Mouse (Mus musculus) embryonic facial prominence, embryonic 10.5 days (tissue): Measurements from ENCODE around the gene Pxdn. TPM values are rescaled to one million over a fixed set of nuclear protein-coding genes. Genes with fewer than 3 reads are reported as not detected.

Experiments
- DNase-seq: peaks from one replicate; pipeline ENCODE4 v3.0.0-alpha.2; 2017; ENCODE audit warnings: low spot score
- H3K27ac ChIP-seq: fragments of 300-500 bp; sonication (generic); replicated peaks from 2 replicates; pipeline ENCODE4 v1.5.1; 2016; ENCODE audit warnings: mild to moderate bottlenecking
- H3K27me3 ChIP-seq: fragments of 300-500 bp; sonication (generic); replicated peaks from 2 replicates; pipeline ENCODE4 v1.6.1; 2016; ENCODE audit warnings: low read depth, mild to moderate bottlenecking; ENCODE audit not compliant: poor library complexity, severe bottlenecking
- H3K36me3 ChIP-seq: fragments of 300-500 bp; sonication (generic); replicated peaks from 2 replicates; pipeline ENCODE4 v1.6.1; 2016; ENCODE audit warnings: mild to moderate bottlenecking, moderate library complexity
- H3K4me1 ChIP-seq: fragments of 300-500 bp; sonication (generic); 2 replicates; pipeline ENCODE4 v1.6.1; 2016
- H3K4me3 ChIP-seq: fragments of 300-500 bp; sonication (generic); 2 replicates; pipeline ENCODE4 v1.5.1; 2016; ENCODE audit warnings: mild to moderate bottlenecking, moderate library complexity
- H3K9me3 ChIP-seq: fragments of 300-500 bp; sonication (generic); 2 replicates; pipeline ENCODE4 v1.6.1; 2016; ENCODE audit warnings: mild to moderate bottlenecking
- WGBS: fragments of 180-500 bp; shearing (Covaris S2); methylation state at CpG from one replicate; pipeline ENCODE4 v1.1.7; 2016; 5-methylcytosine and 5-hydroxymethylcytosine counted together
- polyA plus RNA-seq: library from polyadenylated mRNA; unstranded; fragments of >200 nt; fragmentation: Nextera tagmentation; extraction: Ambion mirVana; gene quantifications from 2 replicates; pipeline ENCODE4 v1.2.1, GENCODE M21; 2016

Pxdn gene
- polyA plus RNA-seq, 1 experiment from 2014 or later, result 113 TPM

GRCm38 (mm10) chr12:30004365-30004723, 66.9 kb downstream of the Pxdn start:
- Histone ChIP-seq H3K9me3 (no peaks in the 10 kb centered on the region), H3K27ac (no peak overlapping the region), H3K4me3 (no peak overlapping the region), H3K27me3 (no peaks in the 10 kb centered on the region), H3K36me3 (peaks cover 98% of the 10 kb centered on the region), H3K4me1 (no peaks in the 10 kb centered on the region)
- no peak for DNase-seq
- WGBS, result 90% methylated on average over 5 of the region's 5 CpGs

DNA sequence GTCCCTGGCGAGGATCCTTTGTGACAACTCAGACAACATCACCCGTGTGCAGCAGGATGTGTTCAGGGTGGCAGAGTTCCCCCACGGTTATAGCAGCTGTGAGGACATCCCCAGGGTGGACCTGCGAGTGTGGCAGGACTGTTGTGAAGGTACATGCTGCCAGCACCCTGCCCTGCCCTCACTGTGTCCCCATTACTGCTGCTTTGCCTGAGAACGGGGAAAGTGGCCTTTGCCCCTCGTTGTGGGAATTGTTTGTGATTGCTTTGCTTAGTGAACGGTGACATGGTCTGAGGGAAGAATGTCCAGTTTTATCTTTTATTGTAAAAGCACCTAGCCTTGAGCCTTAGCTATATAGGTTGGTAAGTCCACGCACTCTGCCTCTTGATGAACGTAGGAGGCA, 69.2 kb downstream of the Pxdn start:
- peaks cover 98% of the 10 kb centered on the region for H3K36me3 ChIP-seq
- H3K9me3 ChIP-seq, result no peaks in the 10 kb centered on the region
- no peak overlapping the region for H3K4me3 ChIP-seq
- 83% methylated on average over 9 of the region's 9 CpGs for WGBS
- no peaks in the 10 kb centered on the region for H3K27me3 ChIP-seq
- no peak for DNase-seq
- H3K4me1 ChIP-seq, result no peaks in the 10 kb centered on the region
- no peak overlapping the region for H3K27ac ChIP-seq

DNA sequence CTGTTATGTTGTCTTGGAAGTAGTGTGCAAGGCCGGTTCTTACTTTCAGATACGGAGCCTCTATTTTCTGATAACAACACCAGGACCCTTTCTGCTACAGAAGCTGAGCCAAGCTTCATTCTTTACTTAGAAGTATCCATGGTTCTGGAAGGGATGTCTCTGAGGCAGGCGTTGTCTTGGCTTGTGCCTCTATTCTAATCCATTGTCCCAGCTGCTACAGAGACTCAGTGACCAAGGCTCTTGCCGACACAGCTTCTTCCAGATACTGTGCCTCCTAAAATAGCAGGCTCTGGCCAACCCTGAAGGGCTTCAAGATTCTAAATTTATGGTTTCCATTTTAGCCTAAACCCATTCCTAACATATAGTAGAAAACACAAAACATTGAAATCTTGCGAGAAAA, 71.3 kb downstream of the Pxdn start:
- no peak overlapping the region for H3K27ac ChIP-seq
- H3K4me3 ChIP-seq, result no peak overlapping the region
- DNase-seq, result no peak
- 93% methylated on average over 5 of the region's 5 CpGs for WGBS
- no peaks in the 10 kb centered on the region for H3K4me1 ChIP-seq
- no peaks in the 10 kb centered on the region for H3K9me3 ChIP-seq
- H3K36me3 ChIP-seq, result peaks cover 98% of the 10 kb centered on the region
- no peaks in the 10 kb centered on the region for H3K27me3 ChIP-seq

GRCm38 (mm10) chr12:30015501-30015900, 78.1 kb downstream of the Pxdn start:
- Histone ChIP-seq H3K27ac (no peak overlapping the region), H3K36me3 (peaks cover 93% of the 10 kb centered on the region), H3K4me1 (no peaks in the 10 kb centered on the region), H3K4me3 (no peak overlapping the region), H3K27me3 (no peaks in the 10 kb centered on the region), H3K9me3 (no peaks in the 10 kb centered on the region)
- whole genome bisulfite sequencing, result 91% methylated on average over 9 of the region's 9 CpGs
- no peak for DNase-seq

DNA sequence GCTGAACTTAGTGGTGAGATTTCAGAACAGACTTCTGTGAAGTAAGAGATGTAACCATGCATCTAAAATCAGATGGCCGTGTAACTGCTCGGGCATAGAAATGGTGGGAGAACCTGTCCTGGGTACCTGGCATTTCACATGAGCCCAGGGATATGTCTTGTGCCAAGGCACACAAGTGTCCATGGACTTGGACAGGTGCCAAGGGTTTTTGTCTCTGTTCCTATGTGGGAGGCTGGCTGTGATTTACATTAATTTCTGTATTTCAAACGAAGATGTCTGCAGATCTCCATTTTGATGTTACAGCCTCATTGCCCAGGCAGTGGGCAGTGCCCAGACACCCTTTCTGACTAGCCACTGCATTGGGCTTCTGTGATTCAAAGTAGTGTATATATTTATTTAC, 79.7 kb downstream of the Pxdn start:
- H3K27ac ChIP-seq, result no peak overlapping the region
- no peaks in the 10 kb centered on the region for H3K27me3 ChIP-seq
- WGBS, result 95% methylated on average over 3 of the region's 3 CpGs
- no peak overlapping the region for H3K4me3 ChIP-seq
- DNase-seq, result no peak
- H3K4me1 ChIP-seq, result no peaks in the 10 kb centered on the region
- H3K36me3 ChIP-seq, result peaks cover 86% of the 10 kb centered on the region
- H3K9me3 ChIP-seq, result no peaks in the 10 kb centered on the region

- H3K36me3 ChIP-seq, result peaks cover 60% of the 10 kb centered on the region
- H3K27me3 ChIP-seq, result no peaks in the 10 kb centered on the region
- 0 out of 2 replicates have a peak, but pooled peaks cover 2% of the 10 kb centered on the region for H3K4me1 ChIP-seq
- no peak for DNase-seq
- no peak overlapping the region for H3K27ac ChIP-seq
- no peaks in the 10 kb centered on the region for H3K9me3 ChIP-seq
- no peak overlapping the region for H3K4me3 ChIP-seq
Measured at GRCm38 (mm10) chr12:30020447-30020846, 83.0 kb downstream of the Pxdn start.

DNA sequence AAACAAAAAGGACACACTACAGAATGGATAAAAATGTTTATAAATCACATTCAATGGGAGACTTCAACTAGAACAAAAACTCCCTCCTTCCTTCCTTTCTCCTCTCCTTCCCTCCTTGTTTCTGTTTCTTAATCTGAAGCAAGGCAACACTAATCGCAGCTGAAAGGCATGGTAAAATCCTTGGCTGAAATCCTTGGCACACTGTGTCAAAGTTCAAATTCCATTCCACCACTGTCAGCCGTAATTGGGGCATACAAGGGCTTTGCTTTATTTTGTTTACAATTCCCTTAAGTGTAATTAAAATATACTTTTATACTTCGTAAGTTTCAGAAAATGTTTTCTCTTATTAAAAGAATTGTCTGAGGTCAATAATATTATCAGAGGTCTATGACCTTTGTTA, 86.1 kb downstream of the Pxdn start:
- no peak for DNase-seq
- Histone ChIP-seq H3K27ac (no peak overlapping the region), H3K4me3 (no peak overlapping the region), H3K4me1 (peaks cover 11% of the 10 kb centered on the region), H3K27me3 (no peaks in the 10 kb centered on the region), H3K9me3 (no peaks in the 10 kb centered on the region), H3K36me3 (peaks cover 29% of the 10 kb centered on the region)
- WGBS, result 22% methylated on average over 3 of the region's 3 CpGs

DNA sequence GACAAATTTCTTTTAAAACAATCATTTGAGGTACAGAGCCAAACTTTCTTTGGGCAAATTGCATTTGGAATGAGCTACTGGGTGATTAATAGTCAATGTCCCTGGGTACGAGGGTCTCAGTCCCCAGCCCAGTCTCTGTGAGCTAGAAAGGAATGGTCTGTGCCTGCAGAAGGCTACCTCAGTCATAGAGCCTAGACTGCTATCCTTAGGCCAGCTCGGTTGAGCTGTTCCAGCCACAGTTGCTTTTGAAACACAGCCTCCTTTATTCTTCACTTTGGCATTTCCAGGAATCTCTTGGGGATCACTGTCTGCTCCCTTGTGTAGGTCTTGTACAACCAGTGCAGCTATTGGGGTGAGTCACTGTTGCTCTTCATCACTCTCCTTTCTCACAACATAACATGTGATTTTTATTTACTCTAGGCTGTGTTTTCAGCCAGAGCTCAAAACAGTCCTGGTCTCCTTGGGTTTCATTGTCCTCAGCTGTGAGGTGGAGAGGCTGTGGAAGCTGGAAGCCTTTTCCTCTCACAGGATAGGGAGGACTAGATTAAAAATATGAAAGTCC, 86.9 kb downstream of the Pxdn start:
- WGBS, result 47% methylated on average over 2 of the region's 2 CpGs

DNA sequence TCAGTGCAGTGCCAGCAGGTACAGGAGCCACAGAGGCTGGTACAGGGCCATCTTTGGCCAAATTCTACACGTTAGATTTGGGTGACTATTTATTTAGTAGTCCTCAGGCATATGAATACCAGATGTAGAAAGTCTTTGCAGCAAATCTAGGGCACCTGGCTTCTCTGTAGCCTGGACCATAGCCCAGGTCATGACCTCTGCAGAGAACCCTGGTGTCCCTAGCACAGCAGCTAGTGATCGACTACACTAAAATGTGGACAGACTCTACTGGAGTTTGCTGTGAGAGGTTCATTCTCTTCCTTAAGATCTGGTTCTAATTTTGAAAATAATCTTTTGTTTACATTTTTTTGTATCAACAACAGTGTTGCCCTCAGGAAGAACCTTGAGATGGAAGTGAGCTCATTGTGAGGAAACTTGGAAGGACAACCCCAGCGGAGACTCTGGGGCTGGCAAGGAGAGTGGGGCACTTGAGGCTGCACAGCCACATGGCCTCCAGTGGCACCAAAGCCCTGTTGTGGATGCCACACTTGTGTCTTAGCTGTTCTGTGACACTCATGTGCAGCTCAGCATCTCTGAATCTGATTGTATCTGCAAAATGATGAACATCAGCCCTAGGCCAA, 90.4 kb downstream of the Pxdn start:
- no peak for DNase-seq
- Histone ChIP-seq H3K36me3 (no peaks in the 10 kb centered on the region; the same call in 1 of the 2 replicates), H3K9me3 (no peaks in the 10 kb centered on the region), H3K27ac (no peak overlapping the region), H3K4me3 (no peak overlapping the region), H3K27me3 (no peaks in the 10 kb centered on the region), H3K4me1 (peaks cover 22% of the 10 kb centered on the region)
- 51% methylated on average over 3 of the region's 3 CpGs for WGBS

More for the DNA sequence above, 86.9 kb downstream of the Pxdn start:
- Histone ChIP-seq H3K27me3 (no peaks in the 10 kb centered on the region), H3K4me1 (peaks cover 20% of the 10 kb centered on the region), H3K4me3 (no peak overlapping the region), H3K27ac (no peak overlapping the region), H3K9me3 (no peaks in the 10 kb centered on the region), H3K36me3 (peaks cover 21% of the 10 kb centered on the region)
- no peak for DNase-seq

DNA sequence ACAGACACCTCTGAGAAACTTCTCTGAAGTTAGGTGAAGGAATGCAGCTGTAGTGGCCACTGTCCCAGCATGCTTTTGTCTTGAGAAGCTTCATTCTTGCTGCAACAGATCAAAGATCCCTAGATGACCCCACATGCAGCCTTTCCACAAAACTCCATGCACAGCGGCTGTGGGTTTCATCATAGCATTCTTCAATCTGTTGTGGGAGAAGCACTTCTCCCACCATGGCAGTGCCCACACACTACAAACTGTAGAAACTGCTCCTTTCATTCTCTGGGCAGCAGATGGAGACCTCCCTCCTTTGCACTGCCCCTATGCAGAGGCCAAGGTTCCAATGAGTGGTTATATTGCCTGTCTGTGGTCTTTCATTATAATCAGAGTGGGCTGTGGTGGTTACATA, 91.7 kb downstream of the Pxdn start:
- 91% methylated on average over 1 of the region's 1 CpGs for WGBS
- no peaks in the 10 kb centered on the region for H3K36me3 ChIP-seq
- no peak overlapping the region for H3K4me3 ChIP-seq
- no peak for DNase-seq
- no peak overlapping the region for H3K27ac ChIP-seq
- no peaks in the 10 kb centered on the region for H3K9me3 ChIP-seq
- H3K27me3 ChIP-seq, result no peaks in the 10 kb centered on the region
- peaks cover 19% of the 10 kb centered on the region for H3K4me1 ChIP-seq

DNA sequence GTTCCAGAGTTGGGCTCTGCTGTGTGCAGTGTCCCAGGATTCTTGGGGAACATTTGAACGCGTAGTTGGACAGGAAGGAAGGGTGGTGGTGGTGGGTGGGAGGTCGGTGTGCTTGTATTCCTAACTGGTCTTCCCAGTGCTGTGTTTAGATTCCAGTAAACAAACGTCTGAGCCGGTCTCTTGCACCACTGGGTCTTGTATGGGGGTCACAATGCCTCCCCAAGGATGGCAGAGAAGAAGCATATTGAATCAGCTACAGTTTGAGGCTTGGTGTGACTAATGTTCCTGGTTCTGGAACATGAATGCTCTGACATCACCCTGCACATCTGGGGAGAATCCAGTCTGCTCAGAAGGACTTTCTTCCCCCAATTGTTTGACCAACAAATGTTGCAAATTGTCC, 93.2 kb downstream of the Pxdn start:
- Histone ChIP-seq H3K4me1 (peaks cover 19% of the 10 kb centered on the region), H3K9me3 (no peaks in the 10 kb centered on the region), H3K27ac (no peak overlapping the region), H3K27me3 (no peaks in the 10 kb centered on the region), H3K36me3 (no peaks in the 10 kb centered on the region), H3K4me3 (no peak overlapping the region)
- no peak for DNase-seq
- WGBS, result 85% methylated on average over 5 of the region's 5 CpGs

DNA sequence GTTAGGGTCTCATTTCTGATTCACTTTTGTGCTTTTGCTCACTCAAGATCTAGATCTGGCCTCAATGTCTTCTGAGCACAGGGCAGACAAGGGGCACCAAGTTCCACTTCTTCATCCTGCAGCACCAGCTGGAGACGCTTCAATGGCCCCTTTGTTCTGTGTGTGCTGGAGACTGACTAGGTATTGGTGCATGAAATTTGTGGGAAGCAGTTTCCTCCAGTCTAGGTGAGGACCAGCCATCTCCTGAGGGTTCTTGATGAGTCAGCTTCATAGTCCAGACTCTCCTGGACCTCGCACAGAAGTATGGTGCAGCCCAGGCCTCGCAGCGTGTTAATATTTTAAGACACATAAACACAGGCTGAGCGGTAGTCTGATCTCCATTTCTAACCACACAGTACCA, 97.3 kb downstream of the Pxdn start:
- no peak overlapping the region for H3K4me3 ChIP-seq
- no peaks in the 10 kb centered on the region for H3K9me3 ChIP-seq
- DNase-seq, result no peak
- 82% methylated on average over 5 of the region's 5 CpGs for WGBS
- peaks cover 32% of the 10 kb centered on the region for H3K4me1 ChIP-seq
- no peak overlapping the region for H3K27ac ChIP-seq
- no peaks in the 10 kb centered on the region for H3K36me3 ChIP-seq
- no peaks in the 10 kb centered on the region for H3K27me3 ChIP-seq

DNA sequence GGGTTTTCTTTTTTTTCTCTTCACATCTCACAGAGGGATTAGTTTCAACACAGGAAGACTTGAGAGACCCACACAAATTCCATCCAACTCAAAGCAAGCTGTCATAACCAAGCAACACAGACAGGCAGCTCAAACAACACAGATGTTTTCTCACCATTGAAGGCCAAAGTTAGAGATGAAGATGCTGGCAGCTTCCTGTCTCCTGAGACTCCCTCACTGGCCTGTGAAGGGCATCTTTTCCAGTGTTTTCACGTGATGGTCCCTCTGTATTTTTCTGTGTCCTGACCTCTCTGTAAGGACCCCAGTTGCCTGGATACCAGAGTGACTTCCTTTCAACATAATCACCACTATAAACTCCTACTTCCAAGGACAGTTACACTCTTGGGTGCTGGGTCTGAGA, 98.0 kb downstream of the Pxdn start:
- no peak for DNase-seq
- Histone ChIP-seq H3K4me3 (no peak overlapping the region), H3K36me3 (no peaks in the 10 kb centered on the region), H3K4me1 (peaks cover 36% of the 10 kb centered on the region), H3K9me3 (no peaks in the 10 kb centered on the region), H3K27ac (peak overlapping the region; percentile 11; the same call in 1 of the 2 replicates), H3K27me3 (no peaks in the 10 kb centered on the region)
- WGBS, result 43% methylated on average over 1 of the region's 1 CpGs
